Mouse (Mus musculus) G1E (cell line): ENCODE measurements at regions not wholly inside any gene's neighbourhood (a gene's known extent, or its start where the extent isn't known, plus 50 kb on each side); places are given as distances from the start of the nearest gene placed in this dataset.

Experiments used
- ATAC-seq: 2 replicates; pipeline ENCODE4 v1.8.0; 2016; ENCODE audit warnings: mild to moderate bottlenecking; ENCODE audit not compliant: insufficient number of reproducible peaks, poor library complexity, low FRiP score, severe bottlenecking; ENCODE audit errors: extremely low read depth
- DNase-seq: peaks from one replicate; pipeline ENCODE4 v3.0.0; 2012; ENCODE audit warnings: low spot score
- H3K27me3 ChIP-seq: 2 replicates; pipeline ENCODE4 v1.6.1; 2012; ENCODE audit warnings: mild to moderate bottlenecking, low read length, inconsistent platforms; ENCODE audit not compliant: insufficient read depth
- H3K36me3 ChIP-seq: replicated peaks from 2 replicates; pipeline ENCODE3; 2012; ENCODE audit warnings: mild to moderate bottlenecking, inconsistent platforms
- H3K4me1 ChIP-seq: 2 replicates; pipeline ENCODE4 v1.6.1; 2012; ENCODE audit warnings: low read depth, low read length, inconsistent platforms, mixed read lengths; ENCODE audit not compliant: insufficient read depth
- H3K4me3 ChIP-seq: 2 replicates; pipeline ENCODE4 v1.5.1; 2012; ENCODE audit warnings: low read depth, mild to moderate bottlenecking, inconsistent platforms, low read length, moderate library complexity, mixed read lengths
- H3K9me3 ChIP-seq: replicated peaks from 2 replicates; pipeline ENCODE4 v1.6.1; 2012; ENCODE audit warnings: inconsistent platforms
- CTCF ChIP-seq: IDR thresholded peaks from 2 replicates; pipeline ENCODE4 v1.5.1; 2012; ENCODE audit warnings: low read depth, low read length, inconsistent platforms, mixed read lengths
- GATA1 ChIP-seq: IDR thresholded peaks from 2 replicates; pipeline ENCODE4 v1.6.1; 2012; ENCODE audit warnings: borderline replicate concordance, low read length, inconsistent platforms, mixed read lengths
- GATA2 ChIP-seq: IDR thresholded peaks from 2 replicates; pipeline ENCODE4 v1.6.1; 2012; ENCODE audit warnings: low read depth, low read length, inconsistent platforms, borderline replicate concordance
- POLR2AphosphoS5 ChIP-seq: IDR thresholded peaks from 2 replicates; pipeline ENCODE4 v1.6.1; 2012; ENCODE audit warnings: low read depth, low read length, inconsistent platforms; ENCODE audit not compliant: insufficient replicate concordance
- TAL1 ChIP-seq: conservative IDR thresholded peaks from 2 replicates; pipeline ENCODE4 v1.6.1; 2012; ENCODE audit warnings: low read depth, low read length, inconsistent platforms, mixed read lengths

DNA sequence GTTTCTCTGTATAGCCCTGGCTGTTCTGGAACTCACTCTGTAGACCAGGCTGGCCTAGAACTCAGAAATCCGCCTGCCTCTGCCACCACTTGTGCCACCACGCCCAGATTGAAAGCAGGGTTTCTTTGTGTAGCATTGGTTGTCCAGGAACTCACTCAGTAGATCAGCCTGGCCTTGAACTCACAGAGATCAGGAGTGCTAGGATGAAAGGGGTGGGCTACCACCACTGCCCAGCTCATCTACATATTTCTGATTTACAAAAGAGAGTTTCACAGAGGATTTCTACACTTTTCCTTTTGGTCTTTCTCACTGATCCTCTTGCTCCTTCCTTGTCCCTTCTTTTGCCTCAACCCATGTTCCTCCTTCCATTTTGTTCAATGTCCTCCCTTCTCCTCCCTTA is 53.1 kb upstream of the Lbx1 start:
- no peaks in the 10 kb centered on the region for H3K9me3 ChIP-seq
- no peaks in the 10 kb centered on the region for H3K4me1 ChIP-seq
- no peak for TF ChIP-seq POLR2AphosphoS5
- TF ChIP-seq CTCF = no peak
- no peak for TF ChIP-seq GATA2
- TF ChIP-seq GATA1 = no peak
- TF ChIP-seq TAL1 = no peak
- no peaks in the 10 kb centered on the region for H3K36me3 ChIP-seq
- DNase-seq (no peak), ATAC-seq (no peak)
- peaks cover 15% of the 10 kb centered on the region for H3K27me3 ChIP-seq
- H3K4me3 ChIP-seq = no peak overlapping the region

DNA sequence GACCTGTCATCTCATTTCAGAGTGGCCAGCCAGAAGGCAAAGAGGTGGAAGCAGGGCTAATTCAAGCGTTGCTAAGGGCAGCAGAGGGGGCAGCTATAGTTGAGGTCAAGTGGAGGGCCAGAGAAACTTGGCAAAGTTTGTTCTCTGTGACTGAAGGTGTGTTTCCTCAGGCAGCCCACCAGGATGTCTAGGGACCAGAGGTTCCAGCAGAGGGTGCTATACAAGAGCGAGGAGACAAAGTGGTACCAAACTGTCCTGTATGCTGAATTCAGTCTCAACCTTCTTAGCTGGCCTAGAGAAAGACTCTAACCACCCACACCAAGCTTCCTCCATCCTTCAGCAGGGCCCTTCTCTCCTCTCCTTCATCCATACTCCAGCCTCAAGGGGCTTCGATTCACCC is 62.2 kb upstream of the Lbx1 start:
- Histone ChIP-seq H3K9me3 (no peaks in the 10 kb centered on the region), H3K4me1 (peaks cover 3% of the 10 kb centered on the region; the same call in 1 of the 2 replicates), H3K27me3 (peaks cover 61% of the 10 kb centered on the region), H3K4me3 (no peak overlapping the region), H3K36me3 (no peaks in the 10 kb centered on the region)
- TF ChIP-seq POLR2AphosphoS5 (no peak), GATA2 (no peak), CTCF (no peak), GATA1 (no peak), TAL1 (no peak)
- ATAC-seq (no peak), DNase-seq (no peak)

DNA sequence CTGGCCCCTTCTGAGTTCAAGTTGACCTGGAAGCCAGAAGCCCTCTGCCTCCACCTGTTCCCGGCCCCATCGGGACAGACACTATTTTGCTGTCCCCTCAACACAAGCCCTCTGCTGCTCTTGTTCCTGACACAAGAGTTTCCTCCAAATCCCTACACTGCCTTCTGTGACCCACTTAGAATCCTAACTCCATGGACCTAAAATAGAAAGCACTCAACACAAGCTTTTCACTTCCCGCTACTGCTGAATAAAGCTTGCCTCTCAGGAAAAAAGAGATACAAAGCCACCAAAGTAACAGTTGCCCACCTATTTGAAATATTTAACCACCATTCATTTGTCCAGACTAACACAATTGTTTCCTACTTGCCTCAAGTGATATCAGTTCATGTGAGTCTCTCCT is 63.7 kb upstream of the Lbx1 start:
- H3K4me3 ChIP-seq = no peak overlapping the region
- no peaks in the 10 kb centered on the region for H3K9me3 ChIP-seq
- H3K27me3 ChIP-seq = peaks cover 61% of the 10 kb centered on the region
- H3K36me3 ChIP-seq = no peaks in the 10 kb centered on the region
- ATAC-seq = no peak
- no peak for TF ChIP-seq POLR2AphosphoS5
- no peak for TF ChIP-seq GATA1
- no peak for TF ChIP-seq CTCF
- no peak for TF ChIP-seq TAL1
- no peak for TF ChIP-seq GATA2
- peaks cover 3% of the 10 kb centered on the region; the same call in 1 of the 2 replicates for H3K4me1 ChIP-seq
- DNase-seq = no peak

DNA sequence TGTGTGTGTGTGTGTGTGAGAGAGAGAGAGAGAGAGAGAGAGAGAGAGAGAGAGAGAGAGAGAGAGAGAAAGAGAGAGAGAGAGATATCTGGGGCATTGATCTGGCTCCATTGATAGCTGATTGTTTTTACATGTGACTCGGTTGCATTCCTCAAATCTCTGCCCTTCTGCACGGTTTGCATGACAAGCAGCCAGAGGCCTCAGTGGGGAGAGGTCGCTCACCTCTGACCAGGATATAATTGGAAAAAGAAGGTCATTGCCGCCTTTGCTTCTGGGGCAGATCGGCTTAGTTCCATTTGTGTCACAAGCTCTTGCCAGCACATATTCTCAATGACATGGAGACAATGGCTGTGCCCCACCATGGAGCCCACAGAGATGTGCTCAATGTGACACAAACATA is 63.8 kb upstream of the Btrc start:
- Histone ChIP-seq H3K4me1 (peaks cover 3% of the 10 kb centered on the region; the same call in 1 of the 2 replicates), H3K4me3 (no peak overlapping the region), H3K9me3 (no peaks in the 10 kb centered on the region), H3K36me3 (no peaks in the 10 kb centered on the region), H3K27me3 (peaks cover 61% of the 10 kb centered on the region)
- TF ChIP-seq TAL1 = no peak
- DNase-seq (no peak), ATAC-seq (no peak)

DNA sequence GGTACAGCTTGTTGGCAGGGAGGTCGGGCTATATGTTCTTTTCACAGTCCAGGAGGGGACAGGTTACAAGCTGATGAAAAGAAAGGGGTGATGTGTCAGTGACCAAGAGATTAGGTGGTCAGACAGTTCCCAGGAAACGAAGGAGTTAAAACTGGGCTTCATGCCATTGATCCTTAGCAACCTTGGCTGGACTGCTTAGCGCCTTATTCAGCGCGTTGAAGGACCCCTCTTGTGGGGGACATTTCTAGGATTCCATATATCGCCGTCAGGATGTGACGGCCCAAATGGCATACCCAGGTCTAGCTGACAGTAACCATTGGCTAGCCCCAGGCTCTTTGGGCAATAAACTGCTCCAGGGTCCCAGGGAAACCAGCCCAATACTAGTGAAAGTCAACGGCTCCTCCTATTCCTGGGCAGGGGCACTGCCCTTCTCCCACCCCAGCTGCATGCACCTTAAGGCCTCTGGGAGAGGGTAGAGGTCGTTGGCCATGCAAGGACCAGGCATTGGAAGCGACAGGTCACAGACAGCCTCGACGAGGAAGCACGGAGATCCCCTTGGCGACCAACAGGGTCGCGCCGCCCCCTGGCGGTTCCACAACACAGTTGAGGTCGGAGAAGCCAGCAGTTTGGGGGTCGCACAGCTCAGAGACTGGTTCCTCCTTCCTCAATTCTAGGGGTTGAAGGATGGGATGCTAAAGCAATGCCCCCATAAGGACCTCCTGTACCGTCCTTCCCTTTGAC is 62.7 kb upstream of the Btrc start:
- H3K9me3 ChIP-seq = no peaks in the 10 kb centered on the region
- peaks cover 3% of the 10 kb centered on the region; the same call in 1 of the 2 replicates for H3K4me1 ChIP-seq
- ATAC-seq = no peak
- peaks cover 54% of the 10 kb centered on the region for H3K27me3 ChIP-seq
- H3K4me3 ChIP-seq = no peak overlapping the region
- H3K36me3 ChIP-seq = no peaks in the 10 kb centered on the region
- no peak for DNase-seq
- TF ChIP-seq CTCF (no peak), POLR2AphosphoS5 (no peak), GATA1 (no peak), TAL1 (no peak), GATA2 (no peak)

DNA sequence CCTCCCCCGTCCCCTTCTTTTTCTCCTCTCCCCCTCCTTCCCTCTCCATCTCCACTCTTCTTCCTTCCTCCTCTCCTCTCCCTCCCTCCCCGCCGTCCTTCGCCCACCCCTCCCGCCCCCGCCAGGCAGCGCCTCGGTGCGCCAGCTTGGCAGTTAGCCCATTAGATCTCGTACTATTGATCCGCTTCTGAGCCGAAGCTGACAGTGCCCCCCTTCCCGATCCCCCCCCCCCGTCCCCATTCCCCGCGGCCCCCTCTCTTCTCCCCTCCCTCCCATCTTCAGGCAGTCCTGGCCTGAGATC is 62.2 kb upstream of the Btrc start:
- DNase-seq = no peak
- H3K9me3 ChIP-seq = no peaks in the 10 kb centered on the region
- ATAC-seq = no peak
- peaks cover 53% of the 10 kb centered on the region for H3K27me3 ChIP-seq
- TF ChIP-seq TAL1 (no peak), GATA1 (no peak), GATA2 (no peak), CTCF (no peak), POLR2AphosphoS5 (no peak)
- H3K4me3 ChIP-seq = no peak overlapping the region
- no peaks in the 10 kb centered on the region for H3K36me3 ChIP-seq
- peaks cover 3% of the 10 kb centered on the region; the same call in 1 of the 2 replicates for H3K4me1 ChIP-seq
